9 mouse cellular contexts compared by ENCODE assay signal in genomic region chr14:54583681-54584338, GRCm38 (mm10). TPM values are rescaled to one million over a fixed set of nuclear protein-coding genes. Genes with fewer than 3 reads are reported as not detected.
DNase-seq lines count a peak whose midpoint lies in the region; ATAC-seq and TF ChIP-seq lines count a peak whose summit lies in the region.
"Had no signal": no experiment of that assay in that cellular context is flagged by ENCODE, and none has a peak within 500 bp of the region (broad histone marks: within the 10 kb centered on the region; RNA-seq: fewer than 3 reads in every experiment).

No protein-coding gene starts in this region.

- H3K27me3 ChIP-seq in kidney, embryonic 16.5 days (ENCODE audit: insufficient read depth, low read length) = no peaks in the 10 kb centered on the region
- H3K27me3 ChIP-seq in G1E (ENCODE audit: insufficient read depth, low read length) = no peaks in the 10 kb centered on the region
- H3K27me3 ChIP-seq in heart, embryonic 15.5 days = no peaks in the 10 kb centered on the region
- no peaks in the 10 kb centered on the region for H3K27me3 ChIP-seq in limb, embryonic 11.5 days (ENCODE audit: control insufficient read depth, insufficient read depth, low read length)
- no peaks in the 10 kb centered on the region; the same call in 1 of the 2 replicates for H3K27me3 ChIP-seq in midbrain, embryonic 15.5 days (replicated peaks)
- H3K27me3 ChIP-seq: embryonic facial prominence, embryonic 12.5 days had no signal

- no peaks in the 10 kb centered on the region for H3K9me3 ChIP-seq in kidney, embryonic 16.5 days (ENCODE audit: low read length)
- no peaks in the 10 kb centered on the region for H3K9me3 ChIP-seq in G1E (replicated peaks)
- no peaks in the 10 kb centered on the region for H3K9me3 ChIP-seq in heart, embryonic 15.5 days (replicated peaks)
- no peaks in the 10 kb centered on the region for H3K9me3 ChIP-seq in limb, embryonic 11.5 days (ENCODE audit: control insufficient read depth, low read length)
- no peaks in the 10 kb centered on the region for H3K9me3 ChIP-seq in midbrain, embryonic 15.5 days
- H3K9me3 ChIP-seq: embryonic facial prominence, embryonic 12.5 days had no signal

- no peak overlapping the region for H3K9ac ChIP-seq in kidney, embryonic 16.5 days (replicated peaks; ENCODE audit: low read length)
- no peak overlapping the region for H3K9ac ChIP-seq in heart, embryonic 15.5 days
- no peak overlapping the region for H3K9ac ChIP-seq in limb, embryonic 11.5 days (ENCODE audit: low read length)
- H3K9ac ChIP-seq in midbrain, embryonic 15.5 days = no peak overlapping the region
- H3K9ac ChIP-seq: embryonic facial prominence, embryonic 12.5 days had no signal

- TF ChIP-seq CTCF in G1E (IDR thresholded peaks at IDR 0.05; ENCODE audit: low read depth, low read length) = 0 out of 2 replicates have a peak, but pooled peaks have one; percentile 18

- H3K4me1 ChIP-seq in kidney, embryonic 16.5 days (ENCODE audit: insufficient read depth, low read length) = no peaks in the 10 kb centered on the region
- H3K4me1 ChIP-seq in G1E (ENCODE audit: insufficient read depth, low read depth, low read length) = peaks cover 6% of the 10 kb centered on the region
- H3K4me1 ChIP-seq in heart, embryonic 15.5 days (replicated peaks) = peaks cover 6% of the 10 kb centered on the region
- H3K4me1 ChIP-seq in limb, embryonic 11.5 days (ENCODE audit: control insufficient read depth, insufficient read depth, low read length) = no peaks in the 10 kb centered on the region
- H3K4me1 ChIP-seq in midbrain, embryonic 15.5 days = no peaks in the 10 kb centered on the region
- H3K4me1 ChIP-seq: embryonic facial prominence, embryonic 12.5 days had no signal

- H3K4me2 ChIP-seq in kidney, embryonic 16.5 days (replicated peaks; ENCODE audit: low read depth, low read length) = no peak overlapping the region
- no peak overlapping the region for H3K4me2 ChIP-seq in heart, embryonic 15.5 days
- no peak overlapping the region for H3K4me2 ChIP-seq in limb, embryonic 11.5 days (ENCODE audit: low read depth, severe bottlenecking)
- H3K4me2 ChIP-seq in midbrain, embryonic 15.5 days = no peak overlapping the region
- H3K4me2 ChIP-seq: embryonic facial prominence, embryonic 12.5 days had no signal

- no peak for ATAC-seq in kidney, embryonic 16.5 days (ENCODE audit: low FRiP score, low TSS enrichment)
- ATAC-seq in G1E (ENCODE audit: extremely low read depth, insufficient number of reproducible peaks, low FRiP score, poor library complexity, severe bottlenecking) = no peak
- ATAC-seq in heart, embryonic 15.5 days (replicated peaks; ENCODE audit: insufficient number of reproducible peaks, insufficient read depth, low FRiP score, low read depth) = peak; percentile 47; the same call in 1 of the 2 replicates
- no peak for ATAC-seq in limb, embryonic 11.5 days (ENCODE audit: insufficient number of reproducible peaks, low FRiP score, low TSS enrichment, low read depth)
- ATAC-seq in midbrain, embryonic 15.5 days (replicated peaks) = peak; percentile 20; the same call in 1 of the 2 replicates

- peaks cover 16% of the 10 kb centered on the region for H3K36me3 ChIP-seq in kidney, embryonic 16.5 days (ENCODE audit: insufficient read depth, low read length)
- peaks cover 31% of the 10 kb centered on the region for H3K36me3 ChIP-seq in G1E (replicated peaks)
- 0 out of 2 replicates have a peak, but pooled peaks cover 3% of the 10 kb centered on the region for H3K36me3 ChIP-seq in heart, embryonic 15.5 days
- no peaks in the 10 kb centered on the region for H3K36me3 ChIP-seq in limb, embryonic 11.5 days (ENCODE audit: control insufficient read depth, insufficient read depth, low read length)
- H3K36me3 ChIP-seq in midbrain, embryonic 15.5 days (replicated peaks) = no peaks in the 10 kb centered on the region

- peak; percentile 71 for DNase-seq in kidney, adult 9 months
- no peak for DNase-seq in G1E (ENCODE audit: low spot score)
- peak; percentile 66 to 79 for DNase-seq in cerebellum, postnatal 25 days
- DNase-seq in limb, embryonic 11.5 days (ENCODE audit: low spot score) = peak; percentile 70
- DNase-seq in urinary bladder, postnatal 25 days (ENCODE audit: low spot score) = peak; percentile 62

- H3K27ac ChIP-seq in kidney, embryonic 16.5 days (ENCODE audit: low read length) = no peak overlapping the region
- H3K27ac ChIP-seq in heart, embryonic 15.5 days = no peak overlapping the region
- no peak overlapping the region for H3K27ac ChIP-seq in limb, embryonic 11.5 days (replicated peaks; ENCODE audit: low read depth, low read length)
- H3K27ac ChIP-seq in midbrain, embryonic 15.5 days = no peak overlapping the region
- H3K27ac ChIP-seq: embryonic facial prominence, embryonic 12.5 days had no signal

- 37% methylated on average over 7 of the region's 7 CpGs for WGBS in kidney, embryonic 16.5 days
- 37% methylated on average over 7 of the region's 7 CpGs for WGBS in heart, embryonic 15.5 days
- 47% methylated on average over 7 of the region's 7 CpGs for WGBS in limb, embryonic 11.5 days
- WGBS in midbrain, embryonic 15.5 days = 45% methylated on average over 7 of the region's 7 CpGs

- H3K4me3 ChIP-seq in kidney, embryonic 16.5 days (ENCODE audit: low read length) = no peak overlapping the region
- H3K4me3 ChIP-seq in G1E (ENCODE audit: low read depth, low read length) = no peak overlapping the region
- H3K4me3 ChIP-seq in heart, embryonic 15.5 days = no peak overlapping the region
- H3K4me3 ChIP-seq in limb, embryonic 11.5 days (ENCODE audit: low read depth, low read length) = no peak overlapping the region
- H3K4me3 ChIP-seq in midbrain, embryonic 15.5 days = no peak overlapping the region
- H3K4me3 ChIP-seq: embryonic facial prominence, embryonic 12.5 days had no signal

RNA-seq across cellular contexts. Expression of gene Ajuba, which starts 6.5 kb away (rescaled TPM):
- polyA plus RNA-seq in kidney, embryonic 16.5 days (2015; fragmentation: Nextera tagmentation; extraction: Ambion mirVana) = 32.9 and 45.6 TPM in 2 replicates
- total RNA-seq in G1E (2014; fragmentation: Nextera tagmentation) = not detected in 2 replicates
- 0.17 TPM in 1 of 2 replicates, not detected in the other for total RNA-seq in G1E (2017)
- 0.02 TPM in 1 of 2 replicates, not detected in the other for polyA plus RNA-seq in G1E (2012)
- polyA plus RNA-seq in heart, embryonic 15.5 days (2015; fragmentation: Nextera tagmentation; extraction: Ambion mirVana) = 23.1 and 35.5 TPM in 2 replicates
- polyA plus RNA-seq in limb, embryonic 11.5 days (2014; fragmentation: Nextera tagmentation; extraction: Ambion mirVana) = 38.5 and 41.8 TPM in 2 replicates
- 8.7 and 11.2 TPM in 2 replicates for polyA plus RNA-seq in midbrain, embryonic 15.5 days (2015; fragmentation: Nextera tagmentation; extraction: Ambion mirVana)

RNA-seq across cellular contexts. Expression of gene 4931414P19Rik, which starts 22.0 kb away (rescaled TPM):
- 11.2 and 14.2 TPM in 2 replicates for polyA plus RNA-seq in kidney, embryonic 16.5 days (2015; fragmentation: Nextera tagmentation; extraction: Ambion mirVana)
- 9.0 and 25.1 TPM in 2 replicates for total RNA-seq in G1E (2014; fragmentation: Nextera tagmentation)
- total RNA-seq in G1E (2017) = 2.6 and 4.8 TPM in 2 replicates
- 21.3 and 25.6 TPM in 2 replicates for polyA plus RNA-seq in G1E (2012)
- polyA plus RNA-seq in heart, embryonic 15.5 days (2015; fragmentation: Nextera tagmentation; extraction: Ambion mirVana) = 4.8 and 5.0 TPM in 2 replicates
- 6.8 and 7.8 TPM in 2 replicates for polyA plus RNA-seq in limb, embryonic 11.5 days (2014; fragmentation: Nextera tagmentation; extraction: Ambion mirVana)
- 6.7 and 9.0 TPM in 2 replicates for polyA plus RNA-seq in midbrain, embryonic 15.5 days (2015; fragmentation: Nextera tagmentation; extraction: Ambion mirVana)

RNA-seq across cellular contexts. Expression of gene Haus4, which starts 29.4 kb away (rescaled TPM):
- 57.3 and 62.4 TPM in 2 replicates for polyA plus RNA-seq in kidney, embryonic 16.5 days (2015; fragmentation: Nextera tagmentation; extraction: Ambion mirVana)
- total RNA-seq in G1E (2014; fragmentation: Nextera tagmentation) (42.7 and 46.4 TPM in 2 replicates), G1E (2017) (57.9 and 66.6 TPM in 2 replicates)
- 46.1 and 60.3 TPM in 2 replicates for polyA plus RNA-seq in G1E (2012)
- 34.0 and 39.8 TPM in 2 replicates for polyA plus RNA-seq in heart, embryonic 15.5 days (2015; fragmentation: Nextera tagmentation; extraction: Ambion mirVana)
- 52.4 and 53.1 TPM in 2 replicates for polyA plus RNA-seq in limb, embryonic 11.5 days (2014; fragmentation: Nextera tagmentation; extraction: Ambion mirVana)
- 14.2 and 14.8 TPM in 2 replicates for polyA plus RNA-seq in midbrain, embryonic 15.5 days (2015; fragmentation: Nextera tagmentation; extraction: Ambion mirVana)

RNA-seq across cellular contexts. Expression of gene Psmb5, which starts 34.0 kb away (rescaled TPM):
- polyA plus RNA-seq in kidney, embryonic 16.5 days (2015; fragmentation: Nextera tagmentation; extraction: Ambion mirVana) = 453 and 471 TPM in 2 replicates
- total RNA-seq in G1E (2014; fragmentation: Nextera tagmentation) = 26.5 and 32.1 TPM in 2 replicates
- total RNA-seq in G1E (2017) = 50.8 and 56.8 TPM in 2 replicates
- 149 and 159 TPM in 2 replicates for polyA plus RNA-seq in G1E (2012)
- polyA plus RNA-seq in heart, embryonic 15.5 days (2015; fragmentation: Nextera tagmentation; extraction: Ambion mirVana) = 294 and 335 TPM in 2 replicates
- 474 and 488 TPM in 2 replicates for polyA plus RNA-seq in limb, embryonic 11.5 days (2014; fragmentation: Nextera tagmentation; extraction: Ambion mirVana)
- 445 and 463 TPM in 2 replicates for polyA plus RNA-seq in midbrain, embryonic 15.5 days (2015; fragmentation: Nextera tagmentation; extraction: Ambion mirVana)

RNA-seq across cellular contexts. Expression of gene Psmb11, which starts 37.4 kb away (rescaled TPM):
- polyA plus RNA-seq in kidney, embryonic 16.5 days (2015; fragmentation: Nextera tagmentation; extraction: Ambion mirVana) = 0.07 TPM in 1 of 2 replicates, not detected in the other
- total RNA-seq in G1E (2014; fragmentation: Nextera tagmentation) (not detected in 2 replicates), G1E (2017) (0.11 and 0.12 TPM in 2 replicates)
- polyA plus RNA-seq in G1E (2012) = not detected in 2 replicates
- 1.7 and 17.6 TPM in 2 replicates for polyA plus RNA-seq in heart, embryonic 15.5 days (2015; fragmentation: Nextera tagmentation; extraction: Ambion mirVana)
- polyA plus RNA-seq in limb, embryonic 11.5 days (2014; fragmentation: Nextera tagmentation; extraction: Ambion mirVana) = 0.20 TPM in 1 of 2 replicates, not detected in the other
- not detected in 2 replicates for polyA plus RNA-seq in midbrain, embryonic 15.5 days (2015; fragmentation: Nextera tagmentation; extraction: Ambion mirVana)

Comparison
In these comparisons a context has a peak if more than half of its experiments do, and no peak if none do; other contexts are left out.
1. ATAC-seq: peak in heart, embryonic 15.5 days (single experiment) and midbrain, embryonic 15.5 days (single experiment); none in kidney, embryonic 16.5 days (single experiment), G1E (single experiment) and limb, embryonic 11.5 days (single experiment).